ENCODE assay signal across 22 mouse cellular contexts in the genomic region with DNA sequence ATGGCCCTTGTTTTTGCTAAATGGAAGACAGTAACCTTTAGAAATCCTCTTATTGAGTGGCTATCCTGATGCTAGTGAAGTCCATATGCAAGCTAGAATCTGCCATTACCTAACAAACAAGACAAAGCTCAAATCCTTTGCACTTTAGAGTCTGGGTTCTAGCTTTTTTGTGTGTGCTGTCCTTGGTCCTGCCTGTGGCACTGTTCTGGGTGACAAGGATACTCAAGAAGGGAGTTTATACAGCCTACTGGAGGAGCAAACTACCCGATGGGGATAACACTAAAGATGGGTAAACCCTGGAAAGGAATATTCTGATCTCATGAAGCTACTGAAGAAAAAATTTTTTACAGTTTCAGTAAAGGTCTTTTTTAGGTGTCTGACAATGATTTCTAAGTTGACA. TPM values are rescaled to one million over a fixed set of nuclear protein-coding genes. Genes with fewer than 3 reads are reported as not detected.
DNase-seq lines count a peak whose midpoint lies in the region; ATAC-seq and TF ChIP-seq lines count a peak whose summit lies in the region.
"Had no signal": no experiment of that assay in that cellular context is flagged by ENCODE, and none has a peak within 500 bp of the region (broad histone marks: within the 10 kb centered on the region; RNA-seq: fewer than 3 reads in every experiment).

No protein-coding gene starts in this region.

- H3K27me3 ChIP-seq in lung, embryonic 14.5 days (ENCODE audit: insufficient read depth, low read length): no peaks in the 10 kb centered on the region
- H3K27me3 ChIP-seq in myocyte (ENCODE audit: control insufficient read depth, insufficient read depth, insufficient read length): no peaks in the 10 kb centered on the region
- H3K27me3 ChIP-seq: embryonic facial prominence, embryonic 12.5 days; forebrain, embryonic 13.5 days; forebrain, embryonic 15.5 days had no signal

- no peak for ATAC-seq in lung, embryonic 14.5 days (ENCODE audit: insufficient read depth)
- ATAC-seq: activated CD4-positive, CD25-positive, alpha-beta regulatory T cell, adult 4 months; forebrain, embryonic 13.5 days; forebrain, embryonic 15.5 days; forebrain, postnatal 0 days had no signal

- no peak overlapping the region for H3K9ac ChIP-seq in lung, embryonic 14.5 days
- H3K9ac ChIP-seq: embryonic facial prominence, embryonic 12.5 days; forebrain, embryonic 13.5 days; forebrain, embryonic 15.5 days; forebrain, postnatal 0 days had no signal

- H3K36me3 ChIP-seq in lung, embryonic 14.5 days (ENCODE audit: insufficient read depth): no peaks in the 10 kb centered on the region
- H3K36me3 ChIP-seq in myocyte (ENCODE audit: control insufficient read depth, insufficient read depth): no peaks in the 10 kb centered on the region
- H3K36me3 ChIP-seq: embryonic facial prominence, embryonic 10.5 days; embryonic facial prominence, embryonic 12.5 days; forebrain, embryonic 15.5 days had no signal

- no peak overlapping the region for H3K4me3 ChIP-seq in lung, embryonic 14.5 days (ENCODE audit: low read depth, low read length)
- H3K4me3 ChIP-seq in myocyte: no peak overlapping the region
- H3K4me3 ChIP-seq: embryonic facial prominence, embryonic 10.5 days; embryonic facial prominence, embryonic 12.5 days; forebrain, embryonic 13.5 days; forebrain, embryonic 15.5 days had no signal

- no peaks in the 10 kb centered on the region for H3K9me3 ChIP-seq in lung, embryonic 14.5 days (ENCODE audit: low read depth, low read length)
- H3K9me3 ChIP-seq: embryonic facial prominence, embryonic 10.5 days; embryonic facial prominence, embryonic 12.5 days; forebrain, embryonic 13.5 days; forebrain, embryonic 15.5 days had no signal

- no peaks in the 10 kb centered on the region for H3K79me2 ChIP-seq in myocyte (ENCODE audit: control insufficient read depth, insufficient read depth)

- no peak overlapping the region for H3K4me2 ChIP-seq in lung, embryonic 14.5 days
- peak overlapping the region; percentile 48 for H3K4me2 ChIP-seq in myocyte (ENCODE audit: low read depth)
- H3K4me2 ChIP-seq: embryonic facial prominence, embryonic 12.5 days; forebrain, embryonic 13.5 days; forebrain, embryonic 15.5 days had no signal

- H3ac ChIP-seq in myocyte (ENCODE audit: control insufficient read depth, insufficient read length): no peak overlapping the region

- peak; percentile 13 for DNase-seq in adrenal gland, adult 2 months
- DNase-seq in adrenal gland, adult 18-20 months (ENCODE audit: low spot score in 2 of 2): no peak
- peak; percentile 30 for DNase-seq in lung, embryonic 14.5 days
- no peak for DNase-seq in lung, postnatal 14 days
- DNase-seq in testis, postnatal 14 days (ENCODE audit: low spot score): no peak
- DNase-seq: adrenal gland, adult 8-10 months; adrenal gland, postnatal 14 days; cerebellum, adult 11-12 months; cerebellum, adult 2 months; cerebellum, adult 9-10 months; cerebellum, postnatal 10 days; cerebellum, postnatal 25 days; forebrain, postnatal 0 days had no signal

- TF ChIP-seq CTCF in lung, embryonic 14.5 days (IDR thresholded peaks at IDR 0.05; ENCODE audit: low read depth): no peak

- 67% methylated on average over 1 of the region's 1 CpGs for WGBS in lung, embryonic 14.5 days

- TF ChIP-seq POLR2A in myocyte (IDR thresholded peaks at IDR 0.05; ENCODE audit: insufficient read length, low read depth): no peak

- H3K4me1 ChIP-seq in lung, embryonic 14.5 days (ENCODE audit: insufficient read depth): no peaks in the 10 kb centered on the region
- H3K4me1 ChIP-seq: embryonic facial prominence, embryonic 10.5 days; embryonic facial prominence, embryonic 12.5 days; forebrain, embryonic 13.5 days; forebrain, embryonic 15.5 days had no signal

- H3K27ac ChIP-seq in lung, embryonic 14.5 days (ENCODE audit: low read depth): no peak overlapping the region
- H3K27ac ChIP-seq: embryonic facial prominence, embryonic 10.5 days; embryonic facial prominence, embryonic 12.5 days; forebrain, embryonic 13.5 days; forebrain, embryonic 15.5 days had no signal

TF ChIP-seq in myocyte, 11 proteins besides CTCF, POLR2A, EP300 and RAD21:
- TF ChIP-seq CEBPB (IDR thresholded peaks at IDR 0.05; ENCODE audit: insufficient read depth, poor library complexity, severe bottlenecking) (no peak), SRF (IDR thresholded peaks at IDR 0.05; ENCODE audit: control insufficient read depth, insufficient read length, low read depth) (no peak), MYOD1 (IDR thresholded peaks at IDR 0.05; ENCODE audit: control insufficient read depth in 1 of 3, insufficient read length in 2 of 3, low read depth in 2 of 3) (no peak), REST (IDR thresholded peaks at IDR 0.05; ENCODE audit: insufficient read depth, insufficient read length) (peak; percentile 72), POLR2AphosphoS2 (IDR thresholded peaks at IDR 0.05; ENCODE audit: insufficient read length, low read depth) (no peak)

RNA-seq across cellular contexts. Expression of a gene that starts 11.0 kb away (rescaled TPM):
- total RNA-seq in adrenal gland, adult 2 months (2021): not detected
- 0.19 TPM in 1 of 2 replicates, not detected in the other for polyA plus RNA-seq in adrenal gland, adult 2 months (2012; rRNA removed)
- total RNA-seq in adrenal gland, adult 18-20 months (2021): not detected
- 0.38 and 0.53 TPM in 2 replicates for polyA plus RNA-seq in lung, embryonic 14.5 days (2014; fragmentation: Nextera tagmentation; extraction: Ambion mirVana)
- 0.13 TPM for polyA plus RNA-seq in myocyte (2012; fragmentation: generic; extraction: Trizol)
- total RNA-seq: adrenal gland, postnatal 14 days; adrenal gland, postnatal 36 days; forebrain, postnatal 0 days; MEL had no signal
- polyA plus RNA-seq: activated CD4-positive, CD25-positive, alpha-beta regulatory T cell, adult 4 months; embryonic facial prominence, embryonic 10.5 days; forebrain, embryonic 11.5 days; forebrain, embryonic 13.5 days; forebrain, embryonic 15.5 days; forebrain, postnatal 0 days had no signal

RNA-seq across cellular contexts. Expression of a gene that starts 36.1 kb away (rescaled TPM):
- 1 to 10 TPM; 1.1 to 2.2 TPM for total RNA-seq in adrenal gland, adult 2 months (2021)
- 1.7 and 1.9 TPM in 2 replicates for polyA plus RNA-seq in adrenal gland, adult 2 months (2012; rRNA removed)
- total RNA-seq in adrenal gland, adult 18-20 months (2021): under 1 TPM; 0.42 to 0.50 TPM
- 3.1 and 3.3 TPM in 2 replicates for polyA plus RNA-seq in lung, embryonic 14.5 days (2014; fragmentation: Nextera tagmentation; extraction: Ambion mirVana)
- polyA plus RNA-seq in myocyte (2012; fragmentation: generic; extraction: Trizol): 0.18 TPM
- total RNA-seq: MEL had no signal

Comparison
In these comparisons a context has a peak if more than half of its experiments do, and no peak if none do; other contexts are left out.
1. DNase-seq: peak in adrenal gland, adult 2 months (single experiment) and lung, embryonic 14.5 days (single experiment); none in adrenal gland, adult 18-20 months (0 of 2), lung, postnatal 14 days (single experiment) and testis, postnatal 14 days (single experiment).